Mouse (Mus musculus): ENCODE results near the gene Slc36a1.

Gene Slc36a1

GRCm38 (mm10) chr11:55208001-55208690 lies 4.0 kb downstream of the Slc36a1 start:
- DNase-seq (ENCODE audit: extremely low read depth, low read depth): no peak

GRCm38 (mm10) chr11:55209032-55209431 lies 4.9 kb downstream of the Slc36a1 start:
- peak; percentile 8 for DNase-seq (ENCODE audit: extremely low read depth, low read depth)

- DNase-seq (ENCODE audit: extremely low read depth, low read depth): no peak
Observed at GRCm38 (mm10) chr11:55209626-55210353, 5.6 kb downstream of the Slc36a1 start.

- DNase-seq (ENCODE audit: extremely low read depth, low read depth): no peak
Observed at GRCm38 (mm10) chr11:55213518-55213917, 9.4 kb downstream of the Slc36a1 start.

- no peak for DNase-seq (ENCODE audit: extremely low read depth, low read depth)
Observed at GRCm38 (mm10) chr11:55214161-55214560, 10.0 kb downstream of the Slc36a1 start.

- DNase-seq (ENCODE audit: extremely low read depth, low read depth): no peak
Observed at GRCm38 (mm10) chr11:55214978-55215377, 10.8 kb downstream of the Slc36a1 start.

- no peak for DNase-seq (ENCODE audit: extremely low read depth, low read depth)
Observed at GRCm38 (mm10) chr11:55216061-55216460, 11.9 kb downstream of the Slc36a1 start.

- no peak for DNase-seq (ENCODE audit: extremely low read depth, low read depth)
Observed at GRCm38 (mm10) chr11:55216830-55217229, 12.7 kb downstream of the Slc36a1 start.

GRCm38 (mm10) chr11:55217418-55217817 lies 13.3 kb downstream of the Slc36a1 start:
- DNase-seq (ENCODE audit: extremely low read depth, low read depth): no peak

- DNase-seq (ENCODE audit: extremely low read depth, low read depth): no peak
Observed at GRCm38 (mm10) chr11:55217880-55218279, 13.7 kb downstream of the Slc36a1 start.

GRCm38 (mm10) chr11:55218473-55218872 lies 14.3 kb downstream of the Slc36a1 start:
- no peak for DNase-seq (ENCODE audit: extremely low read depth, low read depth)

GRCm38 (mm10) chr11:55221306-55221705 lies 17.2 kb downstream of the Slc36a1 start:
- DNase-seq (ENCODE audit: extremely low read depth, low read depth): no peak

GRCm38 (mm10) chr11:55231034-55231433 lies 26.9 kb downstream of the Slc36a1 start:
- DNase-seq (ENCODE audit: extremely low read depth, low read depth): no peak

- no peak for DNase-seq (ENCODE audit: extremely low read depth, low read depth)
Observed at GRCm38 (mm10) chr11:55234288-55234687, 30.1 kb downstream of the Slc36a1 start.

- DNase-seq (ENCODE audit: extremely low read depth, low read depth): no peak
Observed at GRCm38 (mm10) chr11:55234791-55235190, 30.6 kb downstream of the Slc36a1 start.

GRCm38 (mm10) chr11:55236815-55237214 lies 32.7 kb downstream of the Slc36a1 start:
- DNase-seq (ENCODE audit: extremely low read depth, low read depth): no peak

GRCm38 (mm10) chr11:55239496-55239895 lies 35.3 kb downstream of the Slc36a1 start:
- no peak for DNase-seq (ENCODE audit: extremely low read depth, low read depth)

GRCm38 (mm10) chr11:55240556-55240955 lies 36.4 kb downstream of the Slc36a1 start:
- DNase-seq (ENCODE audit: extremely low read depth, low read depth): peak; percentile 40

GRCm38 (mm10) chr11:55250527-55250926 lies 46.4 kb downstream of the Slc36a1 start:
- no peak for DNase-seq (ENCODE audit: extremely low read depth, low read depth)

- no peak for DNase-seq (ENCODE audit: extremely low read depth, low read depth)
Observed at GRCm38 (mm10) chr11:55253391-55253790, 49.2 kb downstream of the Slc36a1 start.

- DNase-seq (ENCODE audit: extremely low read depth, low read depth): no peak
Observed at GRCm38 (mm10) chr11:55261105-55261504, 57.0 kb downstream of the Slc36a1 start.

- DNase-seq (ENCODE audit: extremely low read depth, low read depth): no peak
Observed at GRCm38 (mm10) chr11:55262000-55262399, 57.9 kb downstream of the Slc36a1 start.

GRCm38 (mm10) chr11:55264318-55264717 lies 60.2 kb downstream of the Slc36a1 start:
- no peak for DNase-seq (ENCODE audit: extremely low read depth, low read depth)
